Mouse (Mus musculus): ENCODE results near the gene Dnase2a. TPM values are rescaled to one million over a fixed set of nuclear protein-coding genes. Genes with fewer than 3 reads are reported as not detected.

Gene Dnase2a
- total RNA-seq, 2 experiments from 2014 or later = 4.3 to 5.1 TPM

DNA sequence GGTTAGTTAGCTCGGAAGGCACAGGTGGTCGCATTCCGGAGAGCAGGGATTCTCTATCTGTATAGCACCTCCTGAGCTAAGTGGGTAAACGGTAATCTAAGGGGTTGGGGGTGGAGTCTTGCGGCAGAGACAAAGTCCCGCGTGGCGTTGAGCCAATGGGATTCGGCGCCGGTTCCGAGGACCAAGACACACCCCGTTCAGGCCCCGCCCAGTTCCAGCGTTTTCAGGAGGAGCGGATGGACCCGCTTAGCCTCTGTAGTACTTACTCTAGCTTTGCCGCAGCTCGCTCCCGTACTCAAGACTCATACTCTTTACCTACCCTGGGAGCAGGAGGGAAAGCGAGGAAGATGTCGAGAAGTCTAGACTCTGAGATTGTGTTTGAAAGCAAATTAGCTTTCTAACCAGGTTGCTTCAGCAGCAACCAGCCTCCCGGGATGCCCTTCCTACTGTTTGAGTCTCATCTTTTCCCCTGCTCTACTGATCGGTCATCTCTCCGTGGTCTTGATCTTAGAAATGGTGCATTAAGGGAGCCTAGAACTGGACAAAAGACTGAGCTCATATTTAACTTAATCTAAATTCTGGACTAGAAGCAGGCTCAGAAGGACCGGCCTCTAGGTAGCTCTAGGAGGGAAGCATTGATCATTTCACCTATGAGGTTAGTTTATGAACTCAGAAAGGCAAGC lies 36.3 kb downstream of the Dnase2a start:
- intact Hi-C loops (cut with DNase I) = no loop called here
- no peak for TF ChIP-seq CTCF (IDR thresholded peaks at IDR 0.05)
- peak overlapping the region; percentile 8 for H3K27ac ChIP-seq
- peak; percentile 70 to 78 for DNase-seq (ENCODE audit: extremely low spot score in 1 of 2, low spot score in 2 of 2)
- peak overlapping the region; percentile 35 for H3K4me3 ChIP-seq

DNA sequence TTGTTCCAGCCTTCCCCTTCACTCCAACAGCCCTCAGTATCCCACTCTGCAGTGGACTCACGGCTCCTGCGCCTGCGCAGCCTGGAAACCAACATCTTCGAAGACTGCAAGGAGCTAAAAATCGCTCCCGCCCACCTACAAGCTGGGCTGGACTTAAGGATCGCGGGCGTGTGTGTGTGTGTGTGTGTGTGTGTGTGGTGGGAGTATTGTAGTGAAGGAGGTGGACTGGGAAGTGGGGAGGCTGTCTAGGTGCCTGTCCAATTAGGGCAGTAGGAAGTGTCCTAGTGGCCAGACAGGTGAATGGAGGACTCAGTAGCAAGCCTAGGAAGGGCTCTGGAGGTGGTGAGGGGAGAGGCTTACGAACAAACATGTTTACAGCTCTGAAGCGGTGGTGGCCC lies 36.9 kb downstream of the Dnase2a start:
- Histone ChIP-seq H3K27ac (peak overlapping the region; percentile 83), H3K4me3 (peak overlapping the region; percentile 71)
- TF ChIP-seq CTCF (IDR thresholded peaks at IDR 0.05) = no peak
- DNase-seq (ENCODE audit: extremely low spot score in 1 of 2, low spot score in 2 of 2) = peak; percentile 69 to 78
- intact Hi-C loops (cut with DNase I) = no loop called here

DNA sequence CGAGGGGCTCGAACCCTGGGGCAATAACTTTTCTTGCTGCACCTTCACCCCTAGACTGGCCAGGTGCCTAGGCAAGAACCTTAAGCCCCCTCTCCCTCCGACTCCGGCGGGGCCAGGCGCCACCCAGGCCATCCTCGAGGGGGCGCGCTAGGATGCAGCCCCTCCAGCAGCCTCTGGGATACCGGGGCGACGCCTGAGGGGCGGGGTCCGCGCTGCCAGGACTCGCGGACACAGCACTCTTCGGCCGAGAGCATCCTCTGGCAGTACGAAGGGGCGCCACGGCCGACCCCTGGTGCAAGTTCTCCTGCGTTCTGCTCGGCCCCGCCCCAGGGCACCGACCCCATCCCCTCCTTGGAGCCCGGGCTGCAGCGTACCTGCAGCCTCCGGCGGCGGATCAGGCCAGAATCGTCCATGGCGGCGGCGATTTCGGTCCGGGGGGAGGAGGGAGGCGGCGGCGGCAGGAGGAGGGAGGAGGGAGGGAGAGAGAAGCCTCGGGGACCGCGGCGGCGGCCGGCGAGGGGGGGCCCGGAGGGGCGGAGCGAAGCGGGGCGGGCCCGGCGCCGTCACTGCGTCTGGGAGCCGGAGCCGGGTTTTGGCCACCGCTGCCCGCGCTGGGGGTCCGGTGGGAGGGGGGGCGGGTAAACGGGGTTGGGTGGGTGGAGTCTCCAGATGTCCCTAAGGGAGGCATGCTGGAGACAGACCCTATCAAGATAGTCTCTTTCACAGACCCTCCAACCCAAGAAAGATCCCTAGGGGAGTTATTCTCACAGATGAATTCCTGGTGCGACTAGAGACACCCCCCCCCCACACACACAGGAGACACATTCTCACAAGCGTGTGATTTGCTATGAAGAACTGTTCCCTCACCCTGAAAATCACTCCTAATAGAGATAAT lies 37.5 kb downstream of the Dnase2a start:
- intact Hi-C loops (cut with DNase I) = no loop called here
- H3K4me3 ChIP-seq = peak overlapping the region; percentile 71
- DNase-seq (ENCODE audit: extremely low spot score in 1 of 2, low spot score in 2 of 2) = peak in 1 of 2 experiments; percentile 51
- TF ChIP-seq CTCF (IDR thresholded peaks at IDR 0.05) = peak; percentile 59
- H3K27ac ChIP-seq = peak overlapping the region; percentile 83; the same call in 1 of the 2 replicates

DNA sequence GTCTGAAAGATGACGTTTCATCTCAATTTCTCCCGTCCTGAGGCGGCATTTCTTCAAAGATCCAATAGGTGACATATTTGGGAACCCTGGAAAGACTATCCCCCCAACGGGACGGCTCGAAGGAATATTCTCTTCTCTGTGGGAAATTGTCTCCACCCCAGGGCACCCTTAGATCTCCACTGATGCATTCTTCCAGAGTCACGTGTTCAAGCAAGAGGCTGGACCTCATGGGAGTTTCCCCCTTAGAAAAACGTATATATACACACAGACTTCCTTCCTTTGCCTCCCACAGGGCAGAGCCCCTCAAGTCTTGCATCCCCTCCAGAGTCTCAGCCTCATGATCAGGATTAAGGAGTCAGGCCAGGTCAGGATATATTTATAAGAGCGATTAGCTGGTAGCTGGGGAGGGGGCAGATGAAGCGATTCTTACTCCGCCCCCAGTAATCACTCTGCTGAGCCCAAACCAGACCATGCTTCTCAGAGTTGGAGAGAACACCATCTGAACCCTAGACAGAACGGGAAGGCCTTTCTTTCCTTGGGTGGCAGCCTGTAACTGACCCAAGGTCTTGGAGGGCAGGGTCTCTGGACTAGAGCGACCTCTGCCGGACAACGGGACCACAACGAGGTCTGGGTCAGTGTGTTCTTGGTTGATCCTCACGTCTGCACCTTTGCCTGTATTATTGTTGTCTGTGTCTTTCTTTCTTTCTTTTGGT lies 38.3 kb downstream of the Dnase2a start, which contains the start of gene Rtbdn:
Gene Rtbdn, plus strand, starts transcription at position 464 of the 713 bp plus-strand sequence.
- H3K27ac ChIP-seq = peak within 1 kb of the TSS; percentile 83; the same call in 1 of the 2 replicates
- peak within 1 kb of the TSS; percentile 71 for H3K4me3 ChIP-seq
- DNase-seq (ENCODE audit: extremely low spot score in 1 of 2, low spot score in 2 of 2) = no peak
- TF ChIP-seq CTCF (IDR thresholded peaks at IDR 0.05) = peak; percentile 29
- intact Hi-C loops (cut with DNase I) = no loop called here

DNA sequence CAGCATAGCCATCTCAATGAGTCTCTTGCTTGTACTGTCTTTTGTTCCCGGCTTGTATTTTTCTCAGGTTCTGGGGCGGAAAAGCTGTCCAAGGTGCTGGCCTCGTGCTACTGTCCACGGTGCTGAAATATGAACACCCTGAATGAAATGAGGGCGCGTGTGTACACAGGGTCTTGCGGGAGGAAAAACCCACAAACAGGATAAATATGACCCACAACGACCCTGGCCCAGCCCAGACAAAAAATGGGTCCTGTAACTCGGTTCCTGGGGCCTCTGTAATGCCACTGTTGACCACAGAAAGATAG lies 38.8 kb downstream of the Dnase2a start:
- intact Hi-C loops (cut with DNase I) = no loop called here
- H3K4me3 ChIP-seq = no peak overlapping the region
- TF ChIP-seq CTCF (IDR thresholded peaks at IDR 0.05) = no peak
- no peak for DNase-seq (ENCODE audit: extremely low spot score in 1 of 2, low spot score in 2 of 2)
- H3K27ac ChIP-seq = no peak overlapping the region

DNA sequence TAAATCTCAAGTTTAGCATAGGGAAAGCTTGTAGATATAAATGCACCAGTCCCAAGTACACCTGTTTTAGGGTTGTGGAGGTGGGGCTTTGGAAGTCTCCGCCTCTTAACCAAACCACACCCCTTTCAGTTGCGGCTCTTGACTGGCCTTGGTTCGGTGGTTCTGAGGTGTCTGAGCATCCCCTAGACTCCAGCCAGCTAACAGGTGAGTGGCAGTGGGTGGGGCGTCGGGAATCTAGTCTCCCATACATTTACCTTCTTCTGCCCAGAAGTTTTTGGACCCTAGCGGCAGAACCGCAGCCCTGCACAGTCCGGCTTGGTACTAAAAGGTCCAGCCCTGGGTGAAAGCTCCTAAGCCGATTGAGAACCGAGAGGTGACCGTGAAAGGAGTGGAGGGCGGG lies 41.4 kb downstream of the Dnase2a start:
- no peak; the same call in 1 of the 2 replicates for TF ChIP-seq CTCF (IDR thresholded peaks at IDR 0.05)
- Histone ChIP-seq H3K4me3 (no peak overlapping the region), H3K27ac (no peak overlapping the region)
- intact Hi-C loops (cut with DNase I) = no loop called here
- no peak for DNase-seq (ENCODE audit: extremely low spot score in 1 of 2, low spot score in 2 of 2)

DNA sequence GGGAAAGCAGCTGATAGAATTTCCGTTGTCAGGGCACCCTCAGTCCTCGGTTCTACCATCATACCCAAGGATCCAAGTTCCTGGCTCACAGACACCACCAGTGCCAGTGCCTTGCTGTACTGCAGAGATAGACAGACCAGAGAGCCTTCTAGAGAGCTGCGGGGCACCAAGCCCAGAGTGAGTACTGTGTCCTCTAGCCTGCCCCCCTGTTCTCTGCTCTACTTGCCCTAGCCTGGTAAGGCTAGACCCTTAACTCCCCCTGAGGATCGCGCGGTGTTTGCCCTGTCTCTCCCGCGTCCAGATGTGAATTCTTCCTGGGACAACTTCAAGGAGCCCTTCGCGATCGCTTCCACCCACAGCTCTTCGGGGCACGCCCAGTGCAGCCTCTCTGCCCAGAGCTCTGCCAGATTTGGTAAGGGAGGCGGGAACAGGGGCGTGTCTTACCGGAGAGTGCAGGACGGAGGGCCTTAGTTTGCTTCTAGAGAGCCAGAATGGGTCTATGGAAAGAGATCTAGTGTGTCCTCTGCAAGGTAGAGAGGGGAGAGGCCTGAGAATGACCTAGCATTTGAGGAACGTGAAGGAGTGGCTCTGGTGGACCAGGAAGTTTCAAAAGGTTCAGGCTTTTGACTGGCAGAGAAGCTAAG lies 44.4 kb downstream of the Dnase2a start:
- H3K4me3 ChIP-seq = no peak overlapping the region
- TF ChIP-seq CTCF (IDR thresholded peaks at IDR 0.05) = no peak
- no peak overlapping the region for H3K27ac ChIP-seq
- no peak for DNase-seq (ENCODE audit: extremely low spot score in 1 of 2, low spot score in 2 of 2)
- intact Hi-C loops (cut with DNase I) = no loop called here

DNA sequence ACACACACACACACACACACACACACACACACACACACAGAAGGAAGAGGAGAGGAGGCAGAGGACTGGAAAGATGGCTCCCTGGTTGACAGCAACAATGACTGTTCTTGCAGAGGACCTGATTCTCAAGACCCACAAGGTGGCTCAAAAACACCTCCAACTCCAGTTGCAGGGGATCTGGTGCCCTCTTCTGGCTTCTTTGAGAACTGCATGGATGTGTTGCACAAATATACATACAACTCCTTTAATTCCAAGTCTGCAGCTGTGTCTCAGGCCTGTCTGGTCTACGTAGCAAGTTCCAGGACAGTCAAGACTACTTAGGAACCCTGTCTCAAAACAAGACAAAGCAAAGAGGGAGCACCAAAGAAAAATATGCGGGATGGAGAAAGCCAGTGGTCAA lies 48.4 kb downstream of the Dnase2a start:
- Histone ChIP-seq H3K4me3 (no peak overlapping the region), H3K27ac (no peak overlapping the region)
- intact Hi-C loops (cut with DNase I) = loop anchor here (2.0 kb wide), 1 partner anchor 28 kb away; no protein-coding TSS in a partner anchor
- DNase-seq (ENCODE audit: extremely low spot score in 1 of 2, low spot score in 2 of 2) = peak; percentile 62 to 81
- peak; percentile 83 for TF ChIP-seq CTCF (IDR thresholded peaks at IDR 0.05)

DNA sequence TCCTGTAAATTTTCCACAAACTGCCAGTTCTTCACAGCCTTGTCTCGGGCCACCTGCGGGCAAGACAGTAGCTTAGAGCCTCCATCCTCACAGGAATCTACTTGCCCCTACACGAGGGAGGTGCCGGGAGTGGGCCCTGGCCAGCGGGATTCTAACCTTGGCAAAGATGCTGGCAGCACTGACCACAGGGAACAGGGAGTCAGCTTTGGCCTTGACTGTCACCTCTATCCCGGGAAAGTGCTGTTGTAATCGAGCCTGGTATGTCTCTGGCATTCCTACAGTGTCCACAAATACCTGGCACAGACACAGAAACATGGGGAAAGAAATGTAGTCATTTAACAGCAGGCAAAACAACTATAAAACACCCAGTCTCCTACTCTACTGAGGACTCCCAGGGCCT lies 51.5 kb downstream of the Dnase2a start:
- no peak overlapping the region for H3K27ac ChIP-seq
- intact Hi-C loops (cut with DNase I) = no loop called here
- no peak for TF ChIP-seq CTCF (IDR thresholded peaks at IDR 0.05)

DNA sequence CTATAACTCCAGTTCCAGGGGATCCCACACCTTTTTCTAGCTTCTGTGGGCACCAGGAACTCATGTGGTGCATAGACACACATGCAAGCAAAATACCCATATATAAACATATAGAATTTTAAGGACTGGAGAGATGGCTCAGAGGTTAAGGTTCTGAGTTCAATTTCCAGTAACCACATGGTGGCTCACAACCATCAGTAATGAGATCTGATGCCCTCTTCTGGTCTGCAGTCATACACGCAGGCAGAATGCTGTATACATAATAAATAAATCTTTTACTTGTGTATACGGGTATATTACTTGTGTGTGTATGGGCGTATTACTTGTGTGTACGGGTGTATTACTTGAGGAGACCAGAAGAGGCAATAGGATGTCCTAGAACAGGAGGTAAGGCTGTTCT lies 55.6 kb downstream of the Dnase2a start:
- Histone ChIP-seq H3K4me3 (no peak overlapping the region), H3K27ac (no peak overlapping the region)
- peak; percentile 5 for TF ChIP-seq CTCF (IDR thresholded peaks at IDR 0.05)
- DNase-seq (ENCODE audit: extremely low spot score in 1 of 2, low spot score in 2 of 2) = no peak
- intact Hi-C loops (cut with DNase I) = no loop called here

More for the DNA sequence above, 51.5 kb downstream of the Dnase2a start:
- H3K4me3 ChIP-seq = no peak overlapping the region
- DNase-seq (ENCODE audit: extremely low spot score in 1 of 2, low spot score in 2 of 2) = no peak

DNA sequence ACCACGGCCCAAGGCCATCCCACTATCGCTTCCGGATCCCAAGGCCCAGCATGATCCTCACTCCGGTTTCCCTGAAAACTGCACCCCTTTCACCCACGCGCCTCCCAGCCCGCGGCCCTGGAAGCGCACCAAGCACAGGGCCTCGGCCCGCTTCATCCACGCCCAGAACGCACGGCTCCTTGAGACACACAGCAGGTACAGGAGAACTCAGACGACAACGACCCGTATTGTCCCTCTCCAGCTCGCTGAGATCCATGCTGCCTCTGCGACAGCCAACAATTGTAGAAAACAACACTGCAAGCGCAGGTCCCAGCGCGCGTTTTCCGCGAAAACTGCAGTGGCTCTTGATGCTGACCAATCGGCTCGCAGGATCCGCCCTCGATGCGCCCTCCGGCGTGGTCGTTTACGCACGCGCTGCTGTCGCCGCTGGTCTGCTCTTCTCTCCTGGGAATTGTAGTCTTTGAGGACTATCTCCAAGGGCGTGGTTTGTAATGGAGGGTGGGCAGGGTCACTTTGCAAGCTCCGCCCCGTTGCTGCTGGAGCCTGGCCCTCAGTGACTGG lies 57.5 kb downstream of the Dnase2a start:
- intact Hi-C loops (cut with DNase I) = no loop called here
- peak; percentile 87 to 93 for DNase-seq (ENCODE audit: extremely low spot score in 1 of 2, low spot score in 2 of 2)
- peak overlapping the region; percentile 73 for H3K4me3 ChIP-seq
- TF ChIP-seq CTCF (IDR thresholded peaks at IDR 0.05) = no peak
- H3K27ac ChIP-seq = peak overlapping the region; percentile 58; the same call in 1 of the 2 replicates

Measured in left cerebral cortex, adult 2 months (tissue).